Mouse (Mus musculus) spleen, adult 2 months (tissue): ENCODE data around the gene Calcoco2.

ENCODE experiments used
- CTCF ChIP-seq: fragments of 200-500 bp; IDR thresholded peaks from 2 replicates; pipeline ENCODE4 v1.5.1; 2011; ENCODE audit warnings: mild to moderate bottlenecking, inconsistent platforms; ENCODE audit not compliant: insufficient read depth, insufficient read length, insufficient replicate concordance; ENCODE audit errors: extremely low read depth
- POLR2A ChIP-seq: fragments of 200-500 bp; IDR thresholded peaks from 2 replicates; pipeline ENCODE4 v1.6.1; 2011; ENCODE audit warnings: low read depth, low read length, inconsistent platforms

GRCm38 (mm10) chr11:96091073-96091472 lies 20.7 kb downstream of the Calcoco2 start:
- TF ChIP-seq CTCF: peak; percentile 12; the same call in 1 of the 2 replicates
- TF ChIP-seq POLR2A: no peak
